Mouse (Mus musculus) C2C12 (cell line): ENCODE measurements around the gene Tas2r135.

Source experiments
- CTCF ChIP-seq: IDR thresholded peaks from one replicate; pipeline ENCODE4 v1.5.1; 2011; ENCODE audit not compliant: control insufficient read depth, insufficient read depth, insufficient read length
- USF1 ChIP-seq: IDR thresholded peaks from one replicate; pipeline ENCODE4 v1.6.1; 2011; ENCODE audit warnings: low read depth, mild to moderate bottlenecking, control low read depth, moderate library complexity

DNA sequence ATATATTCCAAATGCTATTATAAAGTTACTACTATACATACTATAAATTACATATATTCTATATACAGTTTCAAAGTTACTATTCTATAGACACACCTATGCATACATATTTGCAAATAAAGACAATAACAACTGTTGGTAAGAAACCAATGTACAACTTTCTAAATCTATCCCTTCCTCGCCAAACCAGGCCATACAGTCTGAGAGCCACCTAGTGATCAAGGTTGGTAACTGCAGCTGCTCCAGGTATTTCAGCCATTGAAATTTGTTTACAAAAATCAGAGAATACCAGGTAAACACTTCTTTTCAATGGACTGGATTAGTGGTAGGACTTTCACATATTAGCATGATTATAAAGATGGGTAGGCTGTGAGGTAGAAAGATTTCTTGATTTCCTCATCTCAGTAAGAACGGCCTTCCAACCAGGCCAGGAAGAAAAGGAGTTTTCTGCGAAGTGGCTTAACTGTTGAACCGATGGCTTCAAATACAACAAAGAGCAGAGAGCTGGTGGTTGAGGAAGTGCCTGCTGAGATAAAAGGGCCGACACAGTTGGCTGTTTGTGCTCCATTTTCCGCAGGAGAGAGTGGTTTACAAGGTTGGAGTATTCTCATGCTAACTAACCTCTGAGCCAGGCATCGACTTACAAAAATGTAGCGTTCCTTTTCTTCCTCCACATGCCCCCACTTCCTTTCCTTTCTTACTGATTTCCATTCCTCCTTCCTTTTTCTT, 24.7 kb upstream of the Tas2r135 start:
- TF ChIP-seq CTCF (peak; percentile 19), USF1 (no peak)
